Mouse (Mus musculus): ENCODE measurements at regions not wholly inside any gene's neighbourhood (a gene's known extent, or its start where the extent isn't known, plus 50 kb on each side); places are given as distances from the start of the nearest gene placed in this dataset.

DNA sequence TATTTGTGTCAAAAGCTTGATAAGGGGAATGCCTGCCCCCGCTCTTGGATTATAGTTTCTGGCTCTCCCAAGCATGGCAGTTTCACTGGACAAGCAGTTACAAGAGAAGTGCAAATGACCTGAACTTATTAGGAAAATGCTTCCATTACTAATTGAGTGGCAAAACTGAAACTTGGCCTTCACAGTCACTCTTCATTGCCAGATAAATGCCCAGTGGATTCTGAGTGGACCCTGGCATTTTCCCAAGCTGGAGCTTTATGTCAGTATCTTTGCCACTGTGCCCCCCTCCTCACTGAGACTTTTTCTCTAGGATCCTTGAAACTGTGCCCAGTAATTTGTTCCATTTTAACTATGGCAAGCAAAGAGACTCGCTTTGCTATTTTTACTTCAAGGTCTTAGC lies 279.1 kb downstream of the Inhba start:
- TF ChIP-seq CTCF (IDR thresholded peaks at IDR 0.05; ENCODE audit: low read depth) (no peak), EP300 (IDR thresholded peaks at IDR 0.05; ENCODE audit: low read depth) (no peak)
